34 mouse cellular contexts compared by ENCODE assay signal in the genomic region with DNA sequence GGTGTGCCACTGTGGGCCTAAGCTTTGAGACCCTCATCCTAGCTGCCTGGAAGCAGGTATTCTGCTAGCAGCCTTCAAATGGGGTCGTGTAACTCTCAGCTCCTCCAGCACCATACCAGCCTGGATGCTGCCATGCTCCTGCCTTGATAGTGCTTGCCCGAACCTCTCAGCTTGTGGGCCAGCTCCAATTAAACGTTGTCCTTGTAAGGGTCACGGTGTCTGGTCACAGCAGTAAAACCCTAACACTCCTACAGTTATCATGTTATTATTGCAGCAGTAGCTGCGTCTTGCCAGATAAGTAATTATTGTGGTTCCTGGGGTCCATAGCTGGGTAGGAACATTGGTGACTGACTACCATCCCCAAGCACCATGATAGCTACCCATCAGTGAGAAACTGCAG.
"Had no signal": no experiment of that assay in that cellular context is flagged by ENCODE, and none has a peak within 500 bp of the region (broad histone marks: within the 10 kb centered on the region; RNA-seq: fewer than 3 reads in every experiment).

No protein-coding gene starts in this region.

- DNase-seq: heart, postnatal 10 days; heart, postnatal 14 days; heart, postnatal 36 days; heart, postnatal 4 days; kidney, adult 11 months; kidney, adult 18-20 months; kidney, adult 2 months; kidney, adult 8-10 months; kidney, adult 9 months; kidney, postnatal 10 days; kidney, postnatal 14 days; kidney, postnatal 25 days; kidney, postnatal 36 days; kidney, postnatal 4 days; layer of hippocampus, adult 9-11 months; layer of hippocampus, postnatal 36 days had no signal

- H3K4me1 ChIP-seq: heart, embryonic 12.5 days; hindbrain, embryonic 10.5 days; hindbrain, embryonic 13.5 days; hindbrain, embryonic 15.5 days; intestine, embryonic 15.5 days had no signal

- H3K36me3 ChIP-seq: heart, embryonic 12.5 days; heart, embryonic 13.5 days; heart, embryonic 15.5 days; hindbrain, embryonic 10.5 days; hindbrain, embryonic 12.5 days; hindbrain, embryonic 13.5 days; hindbrain, embryonic 15.5 days; intestine, embryonic 15.5 days; kidney, embryonic 15.5 days had no signal

- H3K27ac ChIP-seq: heart, embryonic 13.5 days; heart, embryonic 15.5 days; hindbrain, embryonic 10.5 days; hindbrain, embryonic 12.5 days; hindbrain, embryonic 13.5 days; hindbrain, embryonic 14.5 days; hindbrain, embryonic 15.5 days; hindbrain, postnatal 0 days; intestine, embryonic 15.5 days; kidney, embryonic 15.5 days; kidney, postnatal 0 days; layer of hippocampus, adult 2 months had no signal

- ATAC-seq: hindbrain, embryonic 16.5 days; hindbrain, postnatal 0 days; inflammation-experienced regulatory T-cells, adult 6 months; intestine, embryonic 15.5 days; intestine, embryonic 16.5 days; intestine, postnatal 0 days had no signal

- H3K4me2 ChIP-seq: heart, embryonic 11.5 days; heart, embryonic 12.5 days; heart, embryonic 13.5 days; heart, embryonic 15.5 days; hindbrain, embryonic 12.5 days; hindbrain, embryonic 13.5 days; hindbrain, embryonic 14.5 days; hindbrain, embryonic 15.5 days; intestine, embryonic 15.5 days; kidney, embryonic 15.5 days had no signal

- H3K9me3 ChIP-seq: heart, embryonic 12.5 days; heart, embryonic 13.5 days; heart, embryonic 15.5 days; hindbrain, embryonic 10.5 days; hindbrain, embryonic 12.5 days; hindbrain, embryonic 13.5 days; hindbrain, embryonic 15.5 days; intestine, embryonic 15.5 days; kidney, embryonic 15.5 days had no signal

- H3K9ac ChIP-seq: heart, embryonic 12.5 days; heart, embryonic 13.5 days; heart, embryonic 15.5 days; hindbrain, embryonic 12.5 days; hindbrain, embryonic 13.5 days; hindbrain, embryonic 14.5 days; hindbrain, embryonic 15.5 days; intestine, embryonic 15.5 days; kidney, embryonic 15.5 days had no signal

- H3K27me3 ChIP-seq: heart, embryonic 12.5 days; heart, embryonic 13.5 days; heart, embryonic 15.5 days; hindbrain, embryonic 12.5 days; hindbrain, embryonic 13.5 days; hindbrain, embryonic 15.5 days; intestine, embryonic 15.5 days; kidney, embryonic 15.5 days had no signal

- H3K4me3 ChIP-seq: heart, embryonic 12.5 days; heart, embryonic 13.5 days; heart, embryonic 15.5 days; hindbrain, embryonic 10.5 days; hindbrain, embryonic 12.5 days; hindbrain, embryonic 13.5 days; hindbrain, embryonic 15.5 days; intestine, embryonic 15.5 days; kidney, embryonic 15.5 days; layer of hippocampus, adult 2 months had no signal
